Mouse (Mus musculus): ENCODE measurements around the gene Gja10.

The Gja10 gene

DNA sequence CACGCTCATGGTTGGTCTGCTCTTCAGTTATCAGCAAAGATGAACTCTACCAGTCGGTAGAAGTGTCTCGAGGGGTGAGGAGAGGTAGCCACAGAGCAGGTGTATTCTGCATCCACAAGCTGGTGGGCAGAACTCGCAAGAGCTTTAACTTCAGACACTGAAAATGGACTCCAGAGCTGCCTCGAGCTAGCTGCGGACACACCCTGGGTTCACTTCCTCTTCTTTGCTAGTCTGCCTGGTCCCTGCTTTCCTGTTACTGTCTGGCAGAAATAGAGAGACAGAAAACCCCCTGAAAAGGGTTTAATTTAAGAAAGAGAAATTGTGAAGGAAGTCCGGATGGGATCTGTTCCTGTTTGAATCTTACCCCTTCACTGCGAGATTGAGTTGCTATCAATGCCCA is 37.6 kb downstream of the Gja10 start:
- in situ Hi-C loops (cut with MboI; ENCODE audit: low pct_unique_long_range_greater_than_20kb in 1 of 2, low sequenced_read_pairs in 2 of 2, unreplicated experiment in 1 of 2) = loop anchor here in 1 of 2 experiments (10.0 kb wide), 1 partner anchor 510 kb away; no protein-coding TSS in a partner anchor

DNA sequence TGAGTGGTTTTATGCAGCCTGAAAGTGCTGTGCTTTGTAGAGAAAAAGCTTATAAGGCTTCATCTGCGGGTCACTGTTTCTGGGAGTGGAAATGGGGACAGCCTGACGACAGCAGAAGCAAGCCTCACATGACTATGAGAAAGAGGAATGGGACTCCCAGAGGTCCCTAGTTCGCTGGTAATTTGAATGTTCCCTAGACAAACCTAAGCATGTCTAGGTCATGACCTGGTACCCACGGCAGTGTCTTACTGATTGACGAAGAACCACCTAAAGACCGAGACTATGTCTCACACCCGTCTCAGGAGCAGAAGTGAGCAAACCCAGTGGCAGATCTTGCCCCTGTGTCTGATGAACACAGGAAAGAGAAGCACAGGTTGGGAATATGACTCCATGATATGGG is 38.1 kb downstream of the Gja10 start:
- in situ Hi-C loops (cut with MboI; ENCODE audit: low pct_unique_long_range_greater_than_20kb in 1 of 2, low sequenced_read_pairs in 2 of 2, unreplicated experiment in 1 of 2) = loop anchor here in 1 of 2 experiments (10.0 kb wide), 1 partner anchor 510 kb away; no protein-coding TSS in a partner anchor

DNA sequence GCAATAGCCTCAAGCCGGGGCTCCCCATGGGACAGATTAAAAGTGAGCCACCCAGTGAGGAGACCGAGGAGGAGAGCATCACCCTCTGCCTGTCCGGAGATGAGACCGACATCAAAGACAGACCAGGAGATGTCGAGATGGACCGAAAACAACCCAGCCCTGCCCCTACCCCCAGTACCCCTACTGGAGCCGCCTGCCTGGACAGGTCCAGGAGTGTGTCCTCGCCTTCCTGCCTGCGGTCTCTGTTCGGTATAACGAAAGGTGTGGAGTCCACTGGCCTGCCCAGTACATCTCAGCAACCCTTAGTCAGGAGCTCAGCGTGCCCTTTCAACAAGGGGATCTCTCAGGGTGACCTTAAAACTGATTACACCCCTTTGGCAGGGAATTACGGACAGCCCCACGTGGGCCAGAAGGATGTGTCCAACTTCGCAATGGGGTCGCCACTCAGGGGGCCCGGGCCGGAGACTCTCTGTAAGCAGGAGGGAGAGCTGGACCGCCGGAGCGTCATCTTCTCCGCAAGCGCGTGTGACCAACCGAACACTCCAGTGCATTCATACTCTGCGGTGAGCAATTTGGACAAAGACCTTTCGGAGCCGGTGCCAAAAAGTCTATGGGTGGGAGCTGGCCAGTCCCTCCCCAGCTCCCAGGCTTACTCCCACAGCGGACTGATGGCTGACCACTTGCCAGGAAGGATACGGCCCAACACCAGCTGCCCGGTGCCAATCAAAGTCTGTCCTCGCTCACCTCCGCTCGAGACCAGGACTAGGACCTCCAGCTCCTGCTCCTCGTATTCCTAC is 40.0 kb downstream of the Gja10 start:
- in situ Hi-C loops (cut with MboI; ENCODE audit: low pct_unique_long_range_greater_than_20kb in 1 of 2, low sequenced_read_pairs in 2 of 2, unreplicated experiment in 1 of 2) = loop anchor here in 1 of 2 experiments (10.0 kb wide), 1 partner anchor 508 kb away; no protein-coding TSS in a partner anchor

DNA sequence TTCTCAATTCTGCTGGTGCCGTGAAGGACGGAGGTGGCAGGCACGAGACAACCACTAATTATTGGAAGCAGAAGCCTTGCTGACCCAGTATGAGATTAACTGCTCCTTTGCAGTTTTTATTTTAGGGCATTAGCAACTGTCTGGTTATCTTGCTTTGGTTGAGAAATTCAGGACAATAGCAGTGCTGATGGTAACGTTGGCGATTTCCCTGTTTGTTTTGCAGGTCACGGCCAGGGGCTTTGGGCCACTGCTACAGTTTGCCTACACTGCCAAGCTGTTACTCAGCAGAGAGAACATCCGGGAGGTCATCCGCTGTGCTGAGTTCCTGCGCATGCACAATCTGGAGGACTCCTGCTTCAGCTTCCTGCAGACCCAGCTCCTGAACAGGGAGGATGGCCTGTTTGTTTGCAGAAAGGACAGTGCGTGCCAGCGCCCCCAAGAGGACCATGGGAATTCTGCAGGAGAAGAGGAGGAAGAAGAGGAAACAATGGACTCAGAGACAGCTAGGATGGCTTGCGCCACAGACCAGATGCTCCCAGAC is 40.9 kb downstream of the Gja10 start:
- in situ Hi-C loops (cut with MboI; ENCODE audit: low pct_unique_long_range_greater_than_20kb in 1 of 2, low sequenced_read_pairs in 2 of 2, unreplicated experiment in 1 of 2) = loop anchor here in 1 of 2 experiments (10.0 kb wide), 1 partner anchor 507 kb away; no protein-coding TSS in a partner anchor

DNA sequence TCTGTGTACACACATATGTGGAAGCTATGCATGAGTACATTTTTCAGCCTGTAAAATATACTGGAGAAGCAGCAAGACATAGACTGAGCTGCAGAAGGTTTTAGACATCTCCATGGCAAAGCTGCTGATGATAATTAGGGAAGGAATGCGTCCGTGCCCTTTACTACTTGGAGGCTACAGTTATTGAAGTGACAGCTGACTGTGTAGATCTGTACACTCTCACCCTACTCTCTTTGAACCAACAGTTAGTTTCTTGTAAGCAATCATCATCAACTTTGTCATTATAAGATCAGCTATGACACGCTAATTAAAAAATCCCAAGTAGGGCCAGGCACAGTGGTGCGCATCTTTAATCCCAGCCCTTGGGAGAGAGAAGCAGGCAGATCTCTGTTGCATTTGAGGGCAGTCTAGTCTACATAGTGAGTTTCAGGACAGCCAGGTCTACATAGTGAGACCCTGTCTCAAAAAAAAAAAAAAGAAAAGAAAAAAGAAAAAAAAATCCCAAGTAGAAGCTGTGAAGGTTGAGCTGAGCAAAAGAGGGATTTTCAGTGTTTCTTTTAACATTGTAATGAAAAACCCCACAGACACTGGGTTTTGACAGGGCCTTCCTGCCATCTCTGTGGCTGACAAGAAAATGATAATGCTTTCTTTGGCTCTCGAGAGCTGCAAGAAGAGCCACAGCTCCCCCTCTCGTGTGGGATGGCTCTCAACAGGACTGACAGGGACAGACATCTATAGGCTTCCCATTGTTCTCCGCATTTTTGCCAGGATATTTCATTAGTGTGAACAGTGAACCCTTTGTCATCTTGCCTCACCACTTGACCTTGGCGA is 41.6 kb downstream of the Gja10 start:
- in situ Hi-C loops (cut with MboI; ENCODE audit: low pct_unique_long_range_greater_than_20kb in 1 of 2, low sequenced_read_pairs in 2 of 2, unreplicated experiment in 1 of 2) = loop anchor here in 1 of 2 experiments (10.0 kb wide), 1 partner anchor 506 kb away; no protein-coding TSS in a partner anchor

DNA sequence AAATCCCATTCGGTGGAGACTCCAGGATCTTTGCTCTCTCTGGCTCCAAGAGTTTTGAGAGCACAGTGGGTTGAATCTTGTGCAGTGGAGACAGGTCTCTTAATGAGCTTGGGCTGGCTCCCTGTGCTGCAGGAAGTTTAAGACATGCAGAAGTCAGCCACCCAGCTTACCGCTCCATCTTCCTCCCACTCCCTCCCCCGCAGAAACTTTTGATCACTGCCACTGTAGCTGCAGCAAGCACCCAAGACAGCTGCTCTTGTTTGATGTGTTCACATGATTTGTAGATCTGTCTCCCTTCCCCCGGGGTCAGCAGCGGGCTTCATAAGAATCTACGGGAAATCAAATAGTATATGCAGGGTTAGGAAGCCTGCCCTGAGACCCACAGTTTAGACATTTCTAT is 42.3 kb downstream of the Gja10 start:
- in situ Hi-C loops (cut with MboI; ENCODE audit: low pct_unique_long_range_greater_than_20kb in 1 of 2, low sequenced_read_pairs in 2 of 2, unreplicated experiment in 1 of 2) = loop anchor here in 1 of 2 experiments (10.0 kb wide), 1 partner anchor 505 kb away; no protein-coding TSS in a partner anchor

DNA sequence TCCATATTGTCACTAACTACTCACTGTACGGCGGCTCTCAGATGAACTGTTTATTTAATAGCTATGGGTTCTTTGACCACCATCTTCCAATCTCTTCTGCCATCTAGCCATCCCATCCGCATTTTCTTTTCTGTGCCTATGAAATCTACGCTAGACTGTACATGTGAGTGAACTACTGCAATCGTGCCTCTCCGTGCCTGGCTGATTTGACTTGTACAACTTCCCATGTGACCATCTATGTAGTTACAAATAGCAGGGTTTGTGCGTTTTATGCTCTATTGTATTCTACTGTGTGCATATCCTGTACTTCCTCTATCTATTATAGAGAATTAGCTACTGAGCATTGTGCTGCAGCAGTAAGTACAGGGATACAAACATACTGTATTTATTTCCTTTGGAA is 47.1 kb downstream of the Gja10 start:
- in situ Hi-C loops (cut with MboI; ENCODE audit: low pct_unique_long_range_greater_than_20kb in 1 of 2, low sequenced_read_pairs in 2 of 2, unreplicated experiment in 1 of 2) = no loop called here

DNA sequence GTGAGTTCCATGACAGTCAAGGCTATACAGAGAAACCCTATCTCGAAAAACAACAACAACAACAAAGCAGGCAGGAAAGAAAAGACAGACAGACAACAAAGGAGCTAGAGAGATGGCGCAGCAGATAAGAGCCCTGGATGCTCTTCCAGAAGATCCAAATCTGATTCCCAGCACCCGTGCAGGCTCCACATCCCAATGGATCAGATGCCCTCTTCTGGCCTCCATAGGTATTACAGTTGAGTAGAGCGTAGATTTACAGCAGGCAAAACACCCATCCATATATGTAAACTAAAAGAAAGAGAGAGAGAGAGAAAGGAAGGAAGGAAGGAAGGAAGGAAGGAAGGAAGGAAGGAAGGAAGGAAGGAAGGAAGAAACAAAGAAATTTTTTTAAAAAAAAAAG is 51.2 kb downstream of the Gja10 start:
- in situ Hi-C loops (cut with MboI; ENCODE audit: low pct_unique_long_range_greater_than_20kb in 1 of 2, low sequenced_read_pairs in 2 of 2, unreplicated experiment in 1 of 2) = no loop called here

DNA sequence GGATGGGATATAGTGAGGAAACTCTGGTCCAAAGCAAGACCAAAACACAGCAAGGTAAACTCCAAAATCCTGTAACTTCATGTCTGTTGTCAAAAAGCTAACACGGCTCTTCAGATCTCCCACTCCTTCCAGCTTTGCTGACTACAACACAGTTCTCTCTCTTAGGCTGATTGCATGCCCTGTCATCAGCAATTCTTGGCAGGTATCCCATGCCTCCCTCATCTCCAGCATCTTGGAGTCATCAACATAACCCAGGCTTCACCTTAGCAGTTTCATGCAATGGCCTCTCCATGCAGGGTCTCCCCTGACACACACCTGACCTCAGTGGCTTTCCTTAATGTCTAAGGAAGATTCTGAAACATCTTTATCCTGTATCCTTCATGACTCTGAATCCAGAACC is 53.4 kb downstream of the Gja10 start:
- in situ Hi-C loops (cut with MboI; ENCODE audit: low pct_unique_long_range_greater_than_20kb in 1 of 2, low sequenced_read_pairs in 2 of 2, unreplicated experiment in 1 of 2) = loop anchor here in 1 of 2 experiments (25.0 kb wide), 1 partner anchor 487 kb away; no protein-coding TSS in a partner anchor
